Mouse (Mus musculus): Measurements from ENCODE around the gene Eef1g.

- TF ChIP-seq TAL1 (IDR thresholded peaks at IDR 0.05; ENCODE audit: low read length) (no peak), GATA1 (IDR thresholded peaks at IDR 0.05; ENCODE audit: low read length) (no peak)
Measured at GRCm38 (mm10) chr19:8974638-8975037, 7.8 kb downstream of the Eef1g start.
